Mouse (Mus musculus) intestine, postnatal 0 days (tissue): ENCODE data around the gene Clec16a. TPM values are rescaled to one million over a fixed set of nuclear protein-coding genes. Genes with fewer than 3 reads are reported as not detected.

Experiments
- ATAC-seq: fragments of 200-750 bp; cut with Nextera tagmentation; 2 replicates; pipeline ENCODE4 v1.8.0; 2017; ENCODE audit warnings: mild to moderate bottlenecking, moderate TSS enrichment, moderate library complexity
- H3K27ac ChIP-seq: fragments of 300-500 bp; sonication (generic); 2 replicates; pipeline ENCODE4 v1.5.1; 2014; ENCODE audit warnings: mild to moderate bottlenecking, low read depth, low read length, moderate library complexity
- H3K27me3 ChIP-seq: fragments of 300-500 bp; sonication (generic); replicated peaks from 2 replicates; pipeline ENCODE4 v1.6.1; 2014; ENCODE audit warnings: low read length, mixed read lengths; ENCODE audit not compliant: control insufficient read depth, insufficient read depth
- H3K36me3 ChIP-seq: fragments of 300-500 bp; sonication (generic); 2 replicates; pipeline ENCODE4 v1.6.1; 2014; ENCODE audit warnings: mild to moderate bottlenecking, moderate library complexity; ENCODE audit not compliant: control insufficient read depth, insufficient read depth
- H3K4me1 ChIP-seq: fragments of 300-500 bp; sonication (generic); replicated peaks from 2 replicates; pipeline ENCODE4 v1.6.1; 2014; ENCODE audit warnings: antibody characterized with exemption, low read length, mixed read lengths; ENCODE audit not compliant: control insufficient read depth, insufficient read depth
- H3K4me2 ChIP-seq: fragments of 300-500 bp; sonication (generic); replicated peaks from 2 replicates; pipeline ENCODE4 v1.6.1; 2014; ENCODE audit warnings: low read depth, mild to moderate bottlenecking, moderate library complexity
- H3K4me3 ChIP-seq: fragments of 300-500 bp; sonication (generic); 2 replicates; pipeline ENCODE4 v1.5.1; 2014; ENCODE audit warnings: low read depth, low read length
- H3K9ac ChIP-seq: fragments of 300-500 bp; sonication (generic); 2 replicates; pipeline ENCODE4 v1.6.1; 2014; ENCODE audit warnings: mild to moderate bottlenecking, low read depth, low read length
- H3K9me3 ChIP-seq: fragments of 300-500 bp; sonication (generic); 2 replicates; pipeline ENCODE4 v1.6.1; 2016; ENCODE audit warnings: mixed run types; ENCODE audit not compliant: control insufficient read depth
- CTCF ChIP-seq: sonication (generic); IDR thresholded peaks from 2 replicates; pipeline ENCODE4 v1.5.1; 2016; ENCODE audit warnings: low read depth, mild to moderate bottlenecking, control low read depth, antibody characterized with exemption, moderate library complexity
- WGBS: fragments of 180-500 bp; shearing (Covaris S2); extraction: QIAGEN DNeasy Blood & Tissue Kit; methylation state at CpG from one replicate; pipeline ENCODE4 v1.1.7; 2014; 5-methylcytosine and 5-hydroxymethylcytosine counted together
- polyA plus RNA-seq: library from polyadenylated mRNA; unstranded; fragments of >200 nt; fragmentation: Nextera tagmentation; extraction: Ambion mirVana; gene quantifications from 2 replicates; pipeline ENCODE4 v1.2.1, GENCODE M21; 2015

Clec16a gene
- polyA plus RNA-seq, 1 experiment from 2014 or later, result 30.4 TPM

GRCm38 (mm10) chr16:10725156-10725555, 180.0 kb downstream of the Clec16a start:
- 64% methylated on average over 2 of the region's 2 CpGs for WGBS
- Histone ChIP-seq H3K9ac (no peak overlapping the region), H3K27ac (no peak overlapping the region), H3K36me3 (no peaks in the 10 kb centered on the region), H3K9me3 (no peaks in the 10 kb centered on the region), H3K4me2 (no peak overlapping the region), H3K4me3 (no peak overlapping the region), H3K4me1 (no peaks in the 10 kb centered on the region), H3K27me3 (no peaks in the 10 kb centered on the region)
- no peak for ATAC-seq
- TF ChIP-seq CTCF, result peak; percentile 62

GRCm38 (mm10) chr16:10727630-10728029, 182.5 kb downstream of the Clec16a start:
- Histone ChIP-seq H3K4me3 (no peak overlapping the region), H3K27ac (no peak overlapping the region), H3K9me3 (no peaks in the 10 kb centered on the region), H3K36me3 (no peaks in the 10 kb centered on the region), H3K4me2 (no peak overlapping the region), H3K27me3 (no peaks in the 10 kb centered on the region), H3K9ac (no peak overlapping the region), H3K4me1 (no peaks in the 10 kb centered on the region)
- TF ChIP-seq CTCF, result no peak
- ATAC-seq, result no peak
- WGBS, result 72% methylated on average over 4 of the region's 4 CpGs

GRCm38 (mm10) chr16:10728886-10729285, 183.7 kb downstream of the Clec16a start:
- TF ChIP-seq CTCF, result no peak
- no peak overlapping the region for H3K9ac ChIP-seq
- ATAC-seq, result no peak
- H3K27ac ChIP-seq, result no peak overlapping the region
- no peaks in the 10 kb centered on the region for H3K4me1 ChIP-seq
- H3K4me3 ChIP-seq, result no peak overlapping the region
- no peaks in the 10 kb centered on the region for H3K9me3 ChIP-seq
- no peaks in the 10 kb centered on the region for H3K27me3 ChIP-seq
- no peak overlapping the region for H3K4me2 ChIP-seq
- no peaks in the 10 kb centered on the region for H3K36me3 ChIP-seq
- 44% methylated on average over 3 of the region's 3 CpGs for WGBS

- no peak for ATAC-seq
- Histone ChIP-seq H3K9ac (no peak overlapping the region), H3K36me3 (no peaks in the 10 kb centered on the region), H3K4me2 (no peak overlapping the region), H3K27ac (no peak overlapping the region), H3K4me1 (no peaks in the 10 kb centered on the region), H3K27me3 (no peaks in the 10 kb centered on the region), H3K4me3 (no peak overlapping the region), H3K9me3 (no peaks in the 10 kb centered on the region)
- WGBS, result 84% methylated on average over 4 of the region's 4 CpGs
- TF ChIP-seq CTCF, result no peak
Observed at GRCm38 (mm10) chr16:10730941-10731340, 185.8 kb downstream of the Clec16a start.

GRCm38 (mm10) chr16:10731785-10732184, 186.6 kb downstream of the Clec16a start:
- Histone ChIP-seq H3K9ac (no peak overlapping the region), H3K4me3 (no peak overlapping the region), H3K9me3 (no peaks in the 10 kb centered on the region), H3K36me3 (no peaks in the 10 kb centered on the region), H3K27ac (no peak overlapping the region), H3K4me1 (no peaks in the 10 kb centered on the region), H3K4me2 (no peak overlapping the region), H3K27me3 (no peaks in the 10 kb centered on the region)
- TF ChIP-seq CTCF, result no peak
- WGBS, result 86% methylated on average over 4 of the region's 4 CpGs
- ATAC-seq, result no peak

- peak; percentile 80 for ATAC-seq
- WGBS, result 44% methylated on average over 5 of the region's 5 CpGs
- Histone ChIP-seq H3K4me2 (peak overlapping the region; percentile 9; the same call in 1 of the 2 replicates), H3K36me3 (no peaks in the 10 kb centered on the region), H3K9me3 (no peaks in the 10 kb centered on the region), H3K27me3 (no peaks in the 10 kb centered on the region), H3K9ac (no peak overlapping the region), H3K27ac (no peak overlapping the region), H3K4me3 (no peak overlapping the region), H3K4me1 (no peaks in the 10 kb centered on the region)
- no peak for TF ChIP-seq CTCF
Observed at GRCm38 (mm10) chr16:10732421-10732820, 187.3 kb downstream of the Clec16a start.

- no peak for ATAC-seq
- WGBS, result 69% methylated on average over 2 of the region's 2 CpGs
Observed at GRCm38 (mm10) chr16:10735781-10736180, 190.6 kb downstream of the Clec16a start.

More at GRCm38 (mm10) chr16:10735781-10736180, 190.6 kb downstream of the Clec16a start:
- no peaks in the 10 kb centered on the region for H3K4me1 ChIP-seq
- TF ChIP-seq CTCF, result no peak
- no peaks in the 10 kb centered on the region for H3K27me3 ChIP-seq
- no peak overlapping the region for H3K9ac ChIP-seq
- H3K36me3 ChIP-seq, result no peaks in the 10 kb centered on the region
- no peak overlapping the region for H3K4me2 ChIP-seq
- no peak overlapping the region for H3K27ac ChIP-seq
- no peak overlapping the region for H3K4me3 ChIP-seq
- no peaks in the 10 kb centered on the region for H3K9me3 ChIP-seq
